Mouse (Mus musculus) layer of hippocampus, adult 2 months (tissue): ENCODE measurements around the gene Gm20696. TPM values are rescaled to one million over a fixed set of nuclear protein-coding genes. Genes with fewer than 3 reads are reported as not detected.

Experiments
- DNase-seq, 2 experiments: peaks; one replicate each; pipeline ENCODE4 v3.0.0; 2022; ENCODE audit warnings: low spot score in 2 of 2
- H3K27ac ChIP-seq: fragments of 200-600 bp; 2 replicates; pipeline ENCODE4 v1.8.1; 2022
- H3K4me3 ChIP-seq: fragments of 200-600 bp; 2 replicates; pipeline ENCODE4 v1.8.1; 2022; ENCODE audit warnings: mild to moderate bottlenecking
- CTCF ChIP-seq: fragments of 200-600 bp; conservative IDR thresholded peaks from 2 replicates; pipeline ENCODE4 v1.8.1; 2022; ENCODE audit warnings: antibody characterized with exemption, mild to moderate bottlenecking, moderate library complexity
- total RNA-seq, 2 experiments: library from RNA; stranded (reverse); gene quantifications; 2 replicates each; pipeline ENCODE4 v1.2.3; 2021

Gene Gm20696
- total RNA-seq, 2 experiments from 2014 or later, result 6.2 to 7.3 TPM

- no peak for TF ChIP-seq CTCF
- DNase-seq, result no peak
- peak overlapping the region; percentile 86 for H3K27ac ChIP-seq
- H3K4me3 ChIP-seq, result peak overlapping the region; percentile 42
Observed at GRCm38 (mm10) chr6:99678108-99678507, 11.5 kb upstream of the Gm20696 start.

- no peak for TF ChIP-seq CTCF
- DNase-seq, result no peak
Observed at GRCm38 (mm10) chr6:99677325-99677724, 10.7 kb upstream of the Gm20696 start.

GRCm38 (mm10) chr6:99674482-99674881 is 7.9 kb upstream of the Gm20696 start:
- no peak for TF ChIP-seq CTCF
- peak overlapping the region; percentile 21; the same call in 1 of the 2 replicates for H3K27ac ChIP-seq
- DNase-seq, result no peak
- no peak overlapping the region for H3K4me3 ChIP-seq

More at GRCm38 (mm10) chr6:99677325-99677724, 10.7 kb upstream of the Gm20696 start:
- H3K4me3 ChIP-seq, result no peak overlapping the region
- no peak overlapping the region for H3K27ac ChIP-seq

GRCm38 (mm10) chr6:99671768-99672167 is 5.2 kb upstream of the Gm20696 start:
- peak; percentile 55 for TF ChIP-seq CTCF
- Histone ChIP-seq H3K4me3 (no peak overlapping the region), H3K27ac (no peak overlapping the region)
- no peak for DNase-seq

- H3K4me3 ChIP-seq, result no peak overlapping the region
- TF ChIP-seq CTCF, result peak; percentile 92
- H3K27ac ChIP-seq, result peak overlapping the region; percentile 96
- DNase-seq, result peak in 1 of 2 experiments; percentile 66
Observed at GRCm38 (mm10) chr6:99670481-99671119, 4.0 kb upstream of the Gm20696 start.

GRCm38 (mm10) chr6:99669481-99670325 is 3.1 kb upstream of the Gm20696 start:
- Histone ChIP-seq H3K27ac (peak overlapping the region; percentile 96), H3K4me3 (peak overlapping the region; percentile 39)
- DNase-seq, result peak; percentile 90 to 93
- TF ChIP-seq CTCF, result no peak

GRCm38 (mm10) chr6:99667290-99667689 is 693 bp upstream of the Gm20696 start:
- Histone ChIP-seq H3K4me3 (peak overlapping the region; percentile 72), H3K27ac (peak overlapping the region; percentile 96)
- TF ChIP-seq CTCF, result no peak
- no peak for DNase-seq

GRCm38 (mm10) chr6:99665457-99666317 is 910 bp downstream of the Gm20696 start:
- Histone ChIP-seq H3K4me3 (peak overlapping the region; percentile 72), H3K27ac (peak overlapping the region; percentile 96)
- no peak for TF ChIP-seq CTCF
- DNase-seq, result no peak

GRCm38 (mm10) chr6:99663232-99663631 is 3.4 kb downstream of the Gm20696 start:
- TF ChIP-seq CTCF, result no peak
- Histone ChIP-seq H3K27ac (no peak overlapping the region), H3K4me3 (no peak overlapping the region)
- DNase-seq, result no peak

- no peak overlapping the region for H3K27ac ChIP-seq
- TF ChIP-seq CTCF, result no peak
- no peak for DNase-seq
- no peak overlapping the region for H3K4me3 ChIP-seq
Observed at GRCm38 (mm10) chr6:99660443-99660842, 6.2 kb downstream of the Gm20696 start.

- Histone ChIP-seq H3K4me3 (no peak overlapping the region), H3K27ac (no peak overlapping the region)
- no peak for DNase-seq
- no peak for TF ChIP-seq CTCF
Observed at GRCm38 (mm10) chr6:99658586-99658985, 8.0 kb downstream of the Gm20696 start.

- no peak for DNase-seq
- no peak overlapping the region for H3K27ac ChIP-seq
Observed at GRCm38 (mm10) chr6:99656088-99656487, 10.5 kb downstream of the Gm20696 start.

GRCm38 (mm10) chr6:99655488-99655887 is 11.1 kb downstream of the Gm20696 start:
- DNase-seq, result no peak
- TF ChIP-seq CTCF, result no peak
- H3K27ac ChIP-seq, result no peak overlapping the region
- no peak overlapping the region for H3K4me3 ChIP-seq

More at GRCm38 (mm10) chr6:99656088-99656487, 10.5 kb downstream of the Gm20696 start:
- no peak for TF ChIP-seq CTCF
- no peak overlapping the region for H3K4me3 ChIP-seq
